ENCODE assay signal across 8 mouse cellular contexts in the genomic region with DNA sequence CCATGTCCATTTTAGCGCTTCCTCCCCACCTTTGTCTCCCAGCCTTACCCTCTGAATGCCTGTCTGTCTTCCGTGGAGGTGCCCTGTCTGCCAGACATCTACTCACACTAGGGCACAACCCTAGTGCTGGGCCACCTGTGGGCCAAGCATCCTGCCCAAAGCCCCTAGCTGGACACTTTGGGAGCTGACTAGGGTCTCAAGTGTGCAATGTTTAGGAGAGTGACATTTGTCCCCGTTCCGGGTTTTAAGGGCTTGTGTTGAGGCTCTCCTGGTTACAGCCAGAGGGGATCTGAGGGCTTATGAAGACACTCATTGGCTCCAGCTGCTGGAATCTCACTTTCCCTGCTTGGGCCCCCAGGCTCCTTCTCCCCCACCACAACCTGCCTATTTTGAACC. TPM values are rescaled to one million over a fixed set of nuclear protein-coding genes. Genes with fewer than 3 reads are reported as not detected.
DNase-seq lines count a peak whose midpoint lies in the region; ATAC-seq and TF ChIP-seq lines count a peak whose summit lies in the region.

No protein-coding gene starts in this region.

- peaks cover 18% of the 10 kb centered on the region for H3K27me3 ChIP-seq in heart, embryonic 12.5 days (replicated peaks)
- peaks cover 43% of the 10 kb centered on the region for H3K27me3 ChIP-seq in hindbrain, embryonic 14.5 days (ENCODE audit: control insufficient read depth, insufficient read depth, low read length)
- H3K27me3 ChIP-seq in midbrain, embryonic 14.5 days (ENCODE audit: control insufficient read depth, insufficient read depth, low read length): peaks cover 27% of the 10 kb centered on the region

- no peak for ATAC-seq in heart, embryonic 12.5 days (ENCODE audit: insufficient number of reproducible peaks, low FRiP score)
- no peak; the same call in 1 of the 2 replicates for ATAC-seq in hindbrain, embryonic 14.5 days (ENCODE audit: low FRiP score)
- ATAC-seq in midbrain, embryonic 14.5 days (ENCODE audit: low FRiP score, low TSS enrichment): no peak

- peaks cover 59% of the 10 kb centered on the region for H3K4me1 ChIP-seq in heart, embryonic 12.5 days (replicated peaks)
- H3K4me1 ChIP-seq in bone marrow macrophage, adult 2 months (ENCODE audit: control insufficient read depth, insufficient read depth, low read length): peaks cover 5% of the 10 kb centered on the region
- peaks cover 35% of the 10 kb centered on the region for H3K4me1 ChIP-seq in hindbrain, embryonic 14.5 days (replicated peaks; ENCODE audit: control insufficient read depth, insufficient read depth, low read length)
- peaks cover 32% of the 10 kb centered on the region for H3K4me1 ChIP-seq in midbrain, embryonic 14.5 days (ENCODE audit: control insufficient read depth, insufficient read depth, low read length)

- peak overlapping the region; percentile 74 for H3K27ac ChIP-seq in heart, embryonic 12.5 days (ENCODE audit: poor library complexity, severe bottlenecking)
- H3K27ac ChIP-seq in bone marrow macrophage, adult 2 months (ENCODE audit: insufficient read depth, low read depth, low read length): no peak overlapping the region
- H3K27ac ChIP-seq in hindbrain, embryonic 14.5 days: 0 out of 2 replicates have a peak overlapping the region, but pooled peaks have one; percentile 32
- no peak overlapping the region for H3K27ac ChIP-seq in midbrain, embryonic 14.5 days (replicated peaks; ENCODE audit: low read depth, low read length)

- H3K9me3 ChIP-seq in heart, embryonic 12.5 days (replicated peaks): no peaks in the 10 kb centered on the region
- no peaks in the 10 kb centered on the region for H3K9me3 ChIP-seq in hindbrain, embryonic 14.5 days (ENCODE audit: control insufficient read depth, low read length)
- H3K9me3 ChIP-seq in midbrain, embryonic 14.5 days (ENCODE audit: control insufficient read depth, low read length): no peaks in the 10 kb centered on the region

- H3K36me3 ChIP-seq in heart, embryonic 12.5 days: no peaks in the 10 kb centered on the region
- H3K36me3 ChIP-seq in hindbrain, embryonic 14.5 days (replicated peaks; ENCODE audit: control insufficient read depth, insufficient read depth): no peaks in the 10 kb centered on the region
- no peaks in the 10 kb centered on the region for H3K36me3 ChIP-seq in midbrain, embryonic 14.5 days (ENCODE audit: control insufficient read depth, insufficient read depth, low read length)

- H3K9ac ChIP-seq in heart, embryonic 12.5 days: peak overlapping the region; percentile 81
- H3K9ac ChIP-seq in hindbrain, embryonic 14.5 days: 0 out of 2 replicates have a peak overlapping the region, but pooled peaks have one; percentile 60
- no peak overlapping the region for H3K9ac ChIP-seq in midbrain, embryonic 14.5 days (replicated peaks; ENCODE audit: low read length)

- intact Hi-C loops in heart, postnatal 14 days (cut with DNase I): no loop called here

- 3% methylated on average over 4 of the region's 4 CpGs for whole genome bisulfite sequencing in heart, embryonic 12.5 days
- WGBS in hindbrain, embryonic 14.5 days: 5% methylated on average over 4 of the region's 4 CpGs
- WGBS in midbrain, embryonic 14.5 days: 4% methylated on average over 4 of the region's 4 CpGs

- TF ChIP-seq CTCF in bone marrow macrophage, adult 2 months (IDR thresholded peaks at IDR 0.05; ENCODE audit: low read depth, low read length): no peak

- peak overlapping the region; percentile 87 for H3K4me2 ChIP-seq in heart, embryonic 12.5 days
- peak overlapping the region; percentile 92 for H3K4me2 ChIP-seq in hindbrain, embryonic 14.5 days (replicated peaks)
- peak overlapping the region; percentile 86 for H3K4me2 ChIP-seq in midbrain, embryonic 14.5 days (ENCODE audit: low read length)

- DNase-seq in heart, postnatal 14 days: no peak
- DNase-seq in hindbrain, embryonic 14.5 days (ENCODE audit: low spot score): no peak
- DNase-seq in midbrain, embryonic 14.5 days: peak; percentile 41
- no peak for DNase-seq in layer of hippocampus, adult 11-12 months (ENCODE audit: low spot score)
- no peak for DNase-seq in Muller cell, postnatal 12 days (ENCODE audit: inconsistent ontology term)
- DNase-seq in natural killer cell, adult 2 months (ENCODE audit: low spot score in 2 of 2): no peak

- peak overlapping the region; percentile 54 for H3K4me3 ChIP-seq in heart, embryonic 12.5 days
- peak overlapping the region; percentile 56; the same call in 1 of the 2 replicates for H3K4me3 ChIP-seq in bone marrow macrophage, adult 2 months (ENCODE audit: insufficient read depth, low read length)
- H3K4me3 ChIP-seq in hindbrain, embryonic 14.5 days (replicated peaks; ENCODE audit: low read length): peak overlapping the region; percentile 40; the same call in 1 of the 2 replicates
- peak overlapping the region; percentile 39 for H3K4me3 ChIP-seq in midbrain, embryonic 14.5 days (replicated peaks; ENCODE audit: low read depth, low read length)

- no peak for TF ChIP-seq POLR2A in bone marrow macrophage, adult 2 months (IDR thresholded peaks at IDR 0.05; ENCODE audit: borderline replicate concordance, low read depth, low read length)

RNA-seq across cellular contexts. Expression of a gene that starts 42.5 kb away (rescaled TPM):
- polyA plus RNA-seq in heart, embryonic 12.5 days (2016; fragmentation: Nextera tagmentation; extraction: Ambion mirVana): 24.0 and 25.4 TPM in 2 replicates
- total RNA-seq in heart, postnatal 14 days (2021): 1 to 10 TPM; 6.5 to 9.2 TPM
- not detected in 2 replicates for polyA plus RNA-seq in bone marrow macrophage, adult 2 months (2012; ENCODE audit: insufficient read depth, insufficient read length, missing spikeins)
- 11.8 and 11.9 TPM in 2 replicates for polyA plus RNA-seq in hindbrain, embryonic 14.5 days (2014; fragmentation: Nextera tagmentation; extraction: Ambion mirVana)
- 12.3 and 14.0 TPM in 2 replicates for polyA plus RNA-seq in midbrain, embryonic 14.5 days (2014; fragmentation: Nextera tagmentation; extraction: Ambion mirVana)

Comparison
In these comparisons a context has a peak if more than half of its experiments do, and no peak if none do; other contexts are left out.
1. H3K27ac ChIP-seq: peak in heart, embryonic 12.5 days (single experiment) and hindbrain, embryonic 14.5 days (single experiment); none in bone marrow macrophage, adult 2 months (single experiment) and midbrain, embryonic 14.5 days (single experiment).
2. RNA of a gene that starts 42.5 kb away (polyA plus RNA-seq): 24.0 to 25.4 TPM in heart, embryonic 12.5 days, 12.3 to 14.0 TPM in midbrain, embryonic 14.5 days and 11.8 to 11.9 TPM in hindbrain, embryonic 14.5 days; not detected in bone marrow macrophage, adult 2 months; every median in the first group is over 10 times any median in the second.
3. Peak in every context shown above with its lines, with median percentiles within 50 percentile points of each other: H3K4me2 ChIP-seq and H3K4me3 ChIP-seq.